Mouse (Mus musculus): Measurements from ENCODE around the gene Col9a1. TPM values are rescaled to one million over a fixed set of nuclear protein-coding genes. Genes with fewer than 3 reads are reported as not detected.

The Col9a1 gene
- total RNA-seq, 2 experiments from 2014 or later, result not detected

DNA sequence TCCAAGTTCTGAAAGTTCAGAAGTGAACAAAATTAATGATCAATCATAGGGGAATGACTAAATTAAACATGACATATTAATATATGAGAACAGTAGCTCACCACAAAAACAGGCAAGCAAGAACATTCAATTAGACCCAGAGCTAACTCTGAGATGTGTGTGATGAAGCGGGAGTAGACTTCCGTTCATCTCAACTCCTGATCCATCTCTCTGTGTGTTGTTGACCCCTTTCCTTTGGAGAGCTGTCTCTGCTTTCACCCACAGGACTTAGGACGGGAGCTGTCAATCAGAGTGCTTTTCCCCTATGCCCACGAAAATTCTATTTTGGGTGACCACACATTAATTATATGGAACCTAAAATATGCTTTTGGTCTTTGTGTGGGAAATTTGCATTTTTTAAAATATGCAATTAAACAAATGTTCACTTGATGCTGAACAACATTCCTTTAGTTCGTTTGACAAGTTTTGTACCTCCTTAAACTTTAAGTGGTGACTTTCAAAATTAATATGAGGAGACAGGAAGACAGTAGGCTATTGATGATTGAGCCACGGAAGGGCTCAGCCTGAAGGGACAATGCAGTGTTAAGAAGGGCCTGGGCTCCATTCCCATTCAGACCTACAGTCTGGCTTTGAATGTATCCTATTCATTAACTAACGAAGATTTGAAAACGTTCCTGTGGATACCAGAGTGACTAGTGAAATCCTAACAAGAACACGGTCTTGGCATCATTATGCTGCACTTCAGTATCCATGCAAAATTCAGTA lies 34.4 kb downstream of the Col9a1 start:
- ATAC-seq (replicated peaks; ENCODE audit: low FRiP score, poor library complexity, severe bottlenecking), result no peak

DNA sequence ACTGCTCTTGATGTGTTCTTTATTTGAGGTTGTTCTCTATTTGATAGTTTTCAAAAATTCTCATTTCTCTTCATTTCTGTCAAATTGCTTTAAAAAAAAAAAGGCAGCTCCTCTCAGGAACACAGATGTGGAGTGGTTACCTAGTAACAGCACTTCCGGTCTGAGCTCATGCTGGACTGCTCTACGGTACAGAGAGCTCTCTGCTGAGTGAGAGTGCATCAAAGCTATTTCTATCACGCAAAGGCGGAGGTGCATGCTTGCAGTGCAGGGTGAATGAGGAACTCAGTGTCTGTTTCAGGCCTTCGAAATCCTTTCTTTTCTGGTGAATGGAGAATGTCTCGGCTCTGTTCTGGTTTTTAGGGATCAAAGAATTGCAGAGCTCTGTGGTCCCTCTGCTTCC lies 41.6 kb downstream of the Col9a1 start:
- ATAC-seq (replicated peaks; ENCODE audit: low FRiP score, poor library complexity, severe bottlenecking), result no peak

DNA sequence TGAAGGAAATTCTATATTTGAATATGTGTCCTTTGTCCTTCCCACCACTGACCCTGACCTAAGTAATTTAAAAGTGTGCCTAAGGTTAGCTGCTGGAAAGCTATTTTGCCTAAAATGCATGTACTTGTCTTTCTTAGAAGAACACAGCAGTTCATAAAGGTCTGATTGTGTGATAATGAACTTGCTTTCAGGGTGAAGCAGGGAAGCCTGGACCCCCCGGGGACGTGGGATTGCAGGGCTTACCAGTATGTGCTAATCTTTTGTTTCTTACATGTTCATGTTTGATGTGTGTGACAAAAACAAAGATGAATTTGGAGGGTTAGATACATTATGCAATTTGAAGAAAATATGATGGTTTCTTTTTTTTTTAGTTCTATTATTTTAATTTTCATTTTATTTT lies 44.8 kb downstream of the Col9a1 start:
- ATAC-seq (replicated peaks; ENCODE audit: low FRiP score, poor library complexity, severe bottlenecking), result no peak

DNA sequence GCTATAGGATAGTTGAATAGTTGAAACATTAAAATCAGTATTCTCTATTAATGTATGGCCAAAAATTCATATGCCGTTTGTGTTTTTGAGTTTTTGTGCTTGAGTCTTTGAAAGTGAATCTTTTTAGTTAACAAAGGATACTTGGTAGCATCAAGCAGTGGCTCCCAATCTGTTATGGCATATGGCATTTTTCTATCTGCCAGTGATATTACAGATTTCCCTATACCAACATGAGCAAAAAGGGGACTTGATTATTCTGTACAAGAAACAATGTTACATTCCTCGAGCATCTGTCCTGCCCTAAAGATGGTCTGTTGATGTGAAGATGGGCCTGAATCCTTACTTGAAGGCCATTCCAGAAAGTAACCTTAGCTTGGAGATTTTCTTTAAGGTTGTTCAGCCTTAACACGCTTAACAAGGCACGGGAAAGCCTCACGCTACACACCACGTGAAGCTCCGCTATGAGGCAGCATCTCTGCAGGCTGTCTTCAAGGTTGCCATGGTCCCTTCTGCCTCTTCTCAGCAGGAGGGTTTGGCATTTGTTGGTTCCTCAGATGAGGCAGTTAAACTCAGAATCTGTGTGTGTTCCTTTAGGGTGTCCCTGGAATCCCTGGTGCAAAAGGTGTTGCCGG lies 45.7 kb downstream of the Col9a1 start:
- no peak for ATAC-seq (replicated peaks; ENCODE audit: low FRiP score, poor library complexity, severe bottlenecking)

DNA sequence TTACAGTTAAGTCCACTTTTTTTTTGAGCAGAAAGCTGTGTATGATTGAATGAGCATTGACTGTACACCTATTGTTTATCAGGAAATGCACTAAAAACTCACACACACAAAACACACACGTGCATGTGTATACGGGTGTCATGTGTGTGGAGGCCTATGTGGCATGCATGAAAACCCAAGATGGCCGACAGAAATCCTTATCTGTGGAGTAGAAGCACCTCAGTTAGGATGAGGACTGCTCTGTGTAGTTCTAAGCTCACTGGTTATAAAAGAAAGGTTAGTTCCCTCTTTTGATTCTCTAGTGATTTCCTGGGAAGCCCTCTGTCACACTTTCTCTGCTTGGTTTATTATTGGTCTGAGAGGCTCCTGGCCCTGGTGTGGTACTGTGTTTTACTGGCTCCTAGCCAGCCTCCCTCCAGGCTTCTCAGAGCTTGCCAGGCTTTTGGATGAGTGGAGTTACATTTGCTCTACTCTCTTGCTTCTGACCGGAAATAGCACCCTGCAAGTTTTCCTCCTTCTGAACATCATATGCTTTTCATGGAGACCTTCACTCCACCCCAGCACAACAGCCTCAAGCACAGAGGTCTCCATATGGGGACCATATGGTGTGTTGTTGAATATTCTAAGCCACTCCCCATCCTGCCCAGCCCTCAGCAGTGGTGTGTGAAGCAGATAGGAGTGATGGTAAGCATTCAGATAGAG lies 48.6 kb downstream of the Col9a1 start:
- ATAC-seq (replicated peaks; ENCODE audit: low FRiP score, poor library complexity, severe bottlenecking), result no peak

DNA sequence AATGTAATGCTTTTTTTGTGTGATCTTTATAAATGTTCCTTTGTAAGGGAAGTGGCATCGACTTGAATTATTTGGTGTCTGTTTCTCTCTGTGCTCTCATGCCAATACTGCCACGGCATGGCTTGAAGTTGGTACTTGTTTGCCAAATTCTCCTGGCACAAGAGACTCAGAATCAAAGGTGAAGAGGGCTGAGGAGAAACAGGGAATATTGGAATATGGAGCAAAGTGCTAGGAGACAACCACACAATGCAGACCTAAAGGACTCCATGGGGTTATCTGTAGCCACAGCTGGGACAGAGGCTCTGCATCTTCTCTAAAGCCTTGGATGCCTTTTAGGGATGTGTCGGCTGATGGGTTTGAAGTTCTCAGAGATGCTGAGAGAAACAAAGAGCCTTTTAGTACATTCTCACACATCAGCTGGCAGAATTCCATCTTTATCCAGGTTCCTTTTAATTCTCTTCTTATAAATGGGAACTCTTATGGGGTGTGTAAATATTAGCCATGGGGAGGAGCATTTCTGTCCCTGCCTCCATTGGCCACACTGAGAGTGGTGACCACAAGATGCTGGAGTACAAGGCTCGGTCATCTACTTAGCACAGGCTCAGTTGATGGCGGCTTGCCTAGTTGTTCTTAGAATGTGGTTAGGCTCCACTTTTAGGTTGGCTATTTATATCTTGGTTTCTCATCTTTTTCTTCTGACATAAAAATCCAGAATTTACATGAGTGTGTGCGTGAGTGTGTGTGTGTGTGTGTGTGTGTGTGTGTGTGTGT lies 49.7 kb downstream of the Col9a1 start:
- ATAC-seq (replicated peaks; ENCODE audit: low FRiP score, poor library complexity, severe bottlenecking), result no peak

DNA sequence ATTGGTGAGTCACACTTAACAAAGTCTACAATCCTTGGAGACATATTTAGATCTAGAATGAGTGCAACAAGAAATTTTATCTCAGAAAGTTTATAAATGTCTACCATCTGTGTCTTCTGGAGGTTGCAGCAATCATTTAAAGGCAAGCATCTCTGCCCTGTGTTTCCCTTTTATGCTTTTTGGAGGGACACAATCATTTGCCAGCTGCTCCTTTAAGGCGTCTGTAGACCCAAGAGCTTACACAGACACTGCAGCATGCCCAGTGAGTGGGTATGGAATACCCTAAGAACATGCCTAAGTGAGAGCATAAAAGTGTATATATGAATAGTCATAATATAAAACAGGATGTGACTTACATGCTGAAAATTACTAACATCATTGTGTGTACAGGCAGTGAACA lies 52.1 kb downstream of the Col9a1 start:
- ATAC-seq (replicated peaks; ENCODE audit: low FRiP score, poor library complexity, severe bottlenecking), result no peak

DNA sequence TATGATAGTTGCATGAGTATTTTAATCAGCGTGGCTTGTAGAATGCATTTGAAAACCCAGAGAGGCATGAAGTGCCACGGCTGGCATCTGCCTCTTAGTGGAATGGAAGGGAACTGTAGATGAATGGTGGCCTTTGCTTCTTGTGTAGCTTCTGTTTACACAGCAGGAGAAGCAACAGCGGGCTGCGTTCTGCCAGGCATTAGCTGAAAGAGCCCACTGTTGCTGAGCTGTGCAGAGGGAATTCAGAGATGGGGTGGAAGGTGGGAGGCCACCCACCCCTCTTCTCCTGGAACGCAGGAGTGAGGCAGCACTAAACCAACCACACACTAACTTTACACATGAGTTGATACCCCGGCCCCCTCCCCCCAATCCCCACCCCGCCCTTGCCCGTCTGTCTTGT lies 53.0 kb downstream of the Col9a1 start:
- ATAC-seq (replicated peaks; ENCODE audit: low FRiP score, poor library complexity, severe bottlenecking), result no peak

DNA sequence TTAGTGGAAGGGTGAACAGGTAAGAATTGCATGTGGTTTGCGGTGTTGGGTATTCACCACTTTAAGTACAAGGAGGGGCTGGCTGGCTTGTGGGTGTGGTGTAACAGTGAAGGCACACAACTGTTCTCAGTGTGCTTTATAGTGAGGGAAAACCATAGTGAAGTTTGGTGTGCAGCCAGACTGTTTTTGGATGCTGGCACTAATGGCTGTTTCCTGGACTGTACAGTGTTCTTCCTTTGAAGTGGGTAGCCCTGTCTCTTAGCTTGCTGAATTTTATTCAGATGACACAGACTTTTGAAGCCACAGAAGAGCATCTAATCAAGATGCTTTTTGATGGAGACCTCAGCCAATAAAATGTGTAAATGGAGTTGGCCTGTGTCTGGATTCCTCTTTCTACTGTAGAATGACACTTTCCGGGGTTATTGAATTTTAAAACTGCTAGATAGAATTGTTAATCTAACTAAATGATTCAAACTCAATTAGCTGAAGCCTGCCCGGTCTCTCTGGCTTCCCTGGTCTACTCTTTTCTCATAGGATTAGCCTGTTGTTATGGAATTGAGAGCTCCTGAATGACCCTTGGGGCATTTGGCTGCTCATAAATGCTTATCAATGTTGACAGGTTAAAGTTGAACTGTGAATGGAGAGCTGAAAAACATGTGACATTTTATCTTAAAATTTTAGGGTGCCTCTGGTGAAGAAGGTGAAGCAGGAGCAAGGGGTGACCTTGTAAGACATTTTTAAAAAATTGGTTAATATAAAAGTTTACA lies 54.3 kb downstream of the Col9a1 start:
- no peak for ATAC-seq (replicated peaks; ENCODE audit: low FRiP score, poor library complexity, severe bottlenecking)

DNA sequence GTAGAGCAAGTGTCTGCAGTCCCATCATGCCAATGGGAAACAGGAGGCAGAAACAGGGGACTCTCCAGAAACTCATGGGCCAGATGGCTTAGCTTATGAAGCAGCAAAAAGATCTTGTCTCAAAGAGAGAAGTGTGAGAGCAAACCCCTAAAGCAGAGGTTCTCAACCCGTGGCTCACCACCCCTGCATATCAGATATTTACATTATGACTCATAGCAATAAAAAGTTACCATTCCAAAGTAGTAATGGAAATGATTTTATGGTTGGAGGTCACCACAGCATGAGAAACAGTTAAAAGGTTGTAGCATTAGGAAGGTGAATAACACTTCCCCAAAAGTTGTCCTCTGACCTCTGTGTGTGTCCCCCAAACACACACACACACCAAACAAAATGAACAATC lies 58.9 kb downstream of the Col9a1 start:
- ATAC-seq (replicated peaks; ENCODE audit: low FRiP score, poor library complexity, severe bottlenecking), result no peak

DNA sequence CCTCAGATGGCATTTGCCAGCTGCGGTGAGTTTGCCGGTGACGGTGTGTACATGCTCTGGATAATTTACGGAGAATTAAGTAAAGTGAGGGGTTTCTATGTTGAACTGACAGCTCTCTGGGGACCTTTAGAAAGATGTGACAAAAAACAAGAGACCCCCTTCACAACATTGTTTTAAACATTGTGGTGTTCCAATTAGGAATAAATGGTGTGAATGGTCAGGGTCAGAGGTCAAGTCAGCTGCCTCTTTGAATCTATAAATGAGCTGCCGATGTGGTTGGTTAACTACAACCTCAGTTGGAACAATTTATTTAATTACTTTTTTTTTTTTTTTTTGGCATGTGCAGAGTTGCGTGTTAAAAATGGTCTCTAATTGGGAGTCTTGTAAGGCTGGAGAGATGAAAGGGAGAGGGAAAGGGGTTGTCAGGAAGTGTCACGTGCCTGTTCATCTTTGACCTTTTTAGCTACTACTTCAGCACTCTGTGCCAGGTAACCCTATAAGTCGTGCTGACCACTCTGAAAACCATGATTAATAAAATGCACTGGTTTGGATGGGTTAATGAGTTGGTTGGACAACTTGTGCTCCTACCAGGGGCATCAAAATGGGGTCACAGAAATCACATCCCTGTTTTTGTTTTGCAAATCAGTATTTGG lies 62.8 kb downstream of the Col9a1 start:
- ATAC-seq (replicated peaks; ENCODE audit: low FRiP score, poor library complexity, severe bottlenecking), result no peak

DNA sequence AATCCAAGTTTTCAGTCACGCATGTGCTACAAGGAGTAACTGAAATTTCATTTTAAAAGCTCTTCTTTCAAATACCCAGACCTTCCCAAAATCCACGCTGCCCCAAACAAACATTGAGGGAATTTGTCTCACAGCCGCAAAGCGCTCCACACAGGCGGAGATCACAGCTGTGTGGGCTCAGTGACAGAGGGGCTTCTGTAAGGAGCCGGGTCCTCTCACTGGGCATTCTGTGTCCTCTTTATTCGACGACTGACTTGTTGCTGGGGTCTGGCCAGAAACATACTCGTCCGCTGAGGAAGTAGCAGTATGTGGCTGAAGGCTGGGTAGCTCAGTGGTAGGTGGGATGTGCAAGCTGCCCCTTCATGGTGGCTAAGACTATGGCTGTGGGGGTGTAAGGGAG lies 67.5 kb downstream of the Col9a1 start:
- no peak for ATAC-seq (replicated peaks; ENCODE audit: low FRiP score, poor library complexity, severe bottlenecking)

DNA sequence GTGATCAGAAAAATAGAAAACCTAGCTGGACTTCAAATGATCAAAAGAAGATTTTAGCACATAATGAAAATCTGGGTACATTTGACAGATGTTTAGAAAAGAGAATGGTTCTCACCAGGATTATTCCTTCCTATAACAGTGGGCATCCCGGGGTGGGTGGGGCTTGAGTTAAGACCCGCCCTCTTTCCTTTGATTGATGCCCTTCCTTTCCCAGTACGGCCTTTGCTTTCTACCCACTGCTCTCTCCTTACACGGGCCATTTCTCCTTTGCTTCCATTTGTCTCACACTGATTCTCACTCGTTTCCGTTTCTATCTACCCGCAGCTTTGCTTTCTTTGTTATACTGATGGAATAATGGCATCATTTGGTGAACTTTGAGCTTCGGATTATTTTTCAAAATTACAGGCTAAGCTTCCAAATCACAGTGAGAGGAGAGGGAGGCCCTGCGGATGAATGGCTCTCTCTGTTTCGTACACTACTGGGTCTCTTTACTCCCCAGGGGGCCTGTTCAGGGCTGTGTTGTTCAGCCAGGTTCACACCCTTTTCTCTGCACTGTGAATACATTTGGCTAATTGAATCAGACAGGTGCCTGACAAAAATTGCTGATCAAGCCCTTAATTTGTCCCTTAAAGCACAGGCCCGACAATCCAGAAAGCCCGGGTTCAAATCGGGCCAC lies 68.4 kb downstream of the Col9a1 start:
- no peak for ATAC-seq (replicated peaks; ENCODE audit: low FRiP score, poor library complexity, severe bottlenecking)

DNA sequence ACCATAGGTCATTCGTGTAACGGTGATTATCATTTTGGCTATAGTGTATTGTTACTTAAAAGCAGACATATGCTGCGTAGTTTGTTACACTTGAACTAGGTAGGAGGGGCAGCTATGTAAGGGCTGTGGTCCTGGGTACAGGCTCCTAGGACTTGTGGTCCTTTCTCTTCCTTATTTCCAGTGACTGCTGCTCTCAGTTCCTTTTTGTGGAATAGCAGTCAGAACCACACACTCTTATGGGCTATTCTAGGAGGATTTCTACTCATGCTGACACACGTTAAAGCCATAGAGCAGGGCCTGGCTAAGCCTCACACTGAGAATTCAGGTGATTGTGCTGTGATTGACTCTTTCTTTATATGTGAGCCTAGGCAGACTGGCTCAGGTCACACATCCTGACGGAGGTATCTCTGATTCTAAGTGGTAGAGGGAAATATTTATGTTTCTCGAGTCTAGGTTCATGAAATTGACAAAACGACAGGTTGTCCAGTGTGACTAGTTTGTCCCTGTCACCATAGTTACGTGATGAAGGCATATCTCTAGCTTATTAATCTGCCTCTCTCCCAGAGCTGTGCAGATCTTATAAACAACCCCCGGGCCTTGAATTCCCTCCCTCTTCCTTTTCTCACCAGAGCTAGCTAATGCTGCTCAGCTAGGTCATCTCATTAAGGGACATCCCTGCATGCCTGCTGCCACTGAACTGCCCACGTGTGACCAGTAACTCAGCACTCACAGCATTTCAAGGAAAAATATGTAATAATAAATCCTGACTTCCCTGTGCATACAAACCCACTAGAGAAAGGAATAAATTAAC lies 71.1 kb downstream of the Col9a1 start:
- ATAC-seq (replicated peaks; ENCODE audit: low FRiP score, poor library complexity, severe bottlenecking), result no peak

DNA sequence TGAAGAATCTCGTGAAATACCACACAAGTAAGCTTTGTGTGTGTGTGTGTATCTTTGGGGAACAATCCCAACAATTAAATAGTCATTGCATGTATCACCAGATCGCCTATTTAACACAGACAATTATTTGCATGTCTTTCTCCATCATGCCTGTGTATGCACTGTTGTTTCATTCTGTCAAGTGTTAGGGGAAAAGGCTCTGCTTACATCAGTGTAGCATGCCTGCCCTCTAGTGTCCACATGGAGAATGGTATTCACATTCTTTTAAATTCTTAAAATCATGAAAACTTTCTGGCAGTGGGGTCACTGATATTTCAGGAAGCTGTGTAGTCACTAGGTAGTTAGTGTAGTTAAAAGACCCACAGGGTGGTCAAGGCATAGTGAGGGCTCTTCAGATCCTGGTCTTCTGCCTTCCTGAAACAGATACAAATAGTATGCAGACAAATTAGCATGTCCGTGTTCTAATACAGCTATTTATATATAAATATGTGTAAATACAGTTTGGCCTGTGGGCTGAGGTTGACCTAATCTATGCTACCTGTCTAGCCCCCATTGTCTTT lies 71.8 kb downstream of the Col9a1 start:
- no peak for ATAC-seq (replicated peaks; ENCODE audit: low FRiP score, poor library complexity, severe bottlenecking)

DNA sequence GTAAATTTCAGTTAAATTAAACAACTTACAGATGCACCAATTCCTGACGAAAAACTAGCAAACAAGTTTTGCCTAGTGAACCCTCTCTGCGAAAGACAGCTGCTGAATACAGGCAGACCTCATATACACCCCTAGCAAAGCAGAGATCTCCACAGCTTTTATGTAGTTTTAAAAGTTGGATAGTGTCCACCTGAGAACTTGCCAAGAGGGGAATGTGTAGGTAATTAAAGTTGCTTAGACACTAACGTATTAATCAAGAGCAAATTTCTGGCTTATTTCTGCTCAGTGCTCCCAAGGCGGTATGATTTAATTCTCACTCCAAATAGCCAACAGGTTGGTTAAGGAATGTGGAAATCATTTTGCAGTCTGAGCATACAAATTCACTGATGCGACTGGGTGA lies 80.6 kb downstream of the Col9a1 start:
- ATAC-seq (replicated peaks; ENCODE audit: low FRiP score, poor library complexity, severe bottlenecking), result no peak

DNA sequence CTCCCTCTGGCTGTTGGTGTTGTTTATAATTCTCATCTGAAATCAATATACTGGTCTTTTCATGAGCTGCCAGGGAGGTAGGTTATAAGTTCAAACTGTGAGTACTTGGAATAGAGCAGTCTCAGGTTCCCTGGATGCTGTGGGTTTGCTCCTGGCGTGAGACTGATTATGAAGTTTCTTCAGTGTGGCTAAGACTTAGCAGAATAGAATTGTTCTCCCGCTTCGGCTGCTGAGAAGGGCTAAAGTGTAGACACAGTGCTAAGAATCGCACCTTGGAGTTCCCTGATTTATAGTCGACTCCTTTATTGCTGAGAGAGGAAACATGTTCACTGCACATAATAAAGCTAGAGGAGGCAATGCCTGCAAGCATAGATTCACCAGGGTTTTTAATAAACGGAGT lies 82.0 kb downstream of the Col9a1 start:
- ATAC-seq (replicated peaks; ENCODE audit: low FRiP score, poor library complexity, severe bottlenecking), result no peak

DNA sequence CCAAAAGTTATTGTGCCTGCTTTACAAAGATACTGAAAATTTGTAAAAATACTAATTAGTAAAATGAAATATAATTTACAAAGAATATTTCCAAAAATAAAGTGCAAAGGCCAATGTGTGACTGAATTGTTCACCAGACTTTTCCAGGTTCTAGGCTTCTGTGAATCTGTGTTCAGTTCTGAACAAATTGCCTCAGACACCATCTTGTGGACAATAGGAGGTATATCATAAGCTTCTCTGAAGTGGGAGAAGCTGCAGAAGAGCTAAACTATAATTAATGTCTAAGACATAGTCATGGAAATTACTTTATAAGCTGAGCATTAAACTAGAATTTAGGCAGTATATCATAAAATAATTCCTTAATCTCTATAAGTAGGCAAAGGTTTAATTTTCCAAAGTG lies 83.8 kb downstream of the Col9a1 start:
- no peak for ATAC-seq (replicated peaks; ENCODE audit: low FRiP score, poor library complexity, severe bottlenecking)
